Mouse (Mus musculus): ENCODE data around the gene Fbxo41.

DNA sequence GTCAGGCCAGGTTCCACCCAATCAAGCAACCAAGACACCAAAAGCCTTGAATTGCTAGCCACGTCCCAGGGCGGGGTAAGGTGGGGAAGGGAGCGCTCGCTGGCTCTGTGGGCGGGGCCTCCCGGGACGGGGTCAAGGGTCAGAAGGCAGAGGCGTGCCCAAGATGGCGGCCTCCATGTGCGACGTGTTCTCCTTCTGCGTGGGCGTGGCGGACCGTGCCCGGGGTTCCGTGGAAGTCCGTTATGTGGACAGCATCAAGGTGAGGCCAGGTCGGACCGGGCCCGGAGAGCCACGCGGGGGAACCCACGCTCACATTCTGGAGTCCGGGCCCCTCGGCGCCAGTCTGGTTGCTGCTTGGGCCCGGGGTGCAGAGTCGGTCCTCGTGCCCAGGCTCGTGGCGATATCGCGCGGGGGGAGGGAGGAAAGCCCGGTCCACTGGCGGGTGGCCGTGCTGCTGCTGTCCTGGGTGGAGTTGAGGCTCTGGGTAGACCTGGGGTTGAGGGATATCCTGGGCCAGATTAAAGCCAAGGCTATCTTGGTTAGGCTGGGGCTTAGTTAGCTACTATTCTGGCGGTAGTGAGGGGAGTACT is 70.9 kb downstream of the Fbxo41 start, which contains the start of gene Smyd5:
- TF ChIP-seq CTCF (IDR thresholded peaks at IDR 0.05; ENCODE audit: extremely low read depth, insufficient read length, insufficient replicate concordance, low read depth, low read length) (no peak), POLR2A (IDR thresholded peaks at IDR 0.05; ENCODE audit: low read depth, low read length) (no peak)

All from small intestine, adult 2 months (tissue).